Mouse (Mus musculus): ENCODE measurements around the gene Msl3l2. TPM values are rescaled to one million over a fixed set of nuclear protein-coding genes. Genes with fewer than 3 reads are reported as not detected.

Msl3l2 gene
- polyA plus RNA-seq (2015; fragmentation: Nextera tagmentation; extraction: Ambion mirVana) = 7.6 and 8.4 TPM in 2 replicates

DNA sequence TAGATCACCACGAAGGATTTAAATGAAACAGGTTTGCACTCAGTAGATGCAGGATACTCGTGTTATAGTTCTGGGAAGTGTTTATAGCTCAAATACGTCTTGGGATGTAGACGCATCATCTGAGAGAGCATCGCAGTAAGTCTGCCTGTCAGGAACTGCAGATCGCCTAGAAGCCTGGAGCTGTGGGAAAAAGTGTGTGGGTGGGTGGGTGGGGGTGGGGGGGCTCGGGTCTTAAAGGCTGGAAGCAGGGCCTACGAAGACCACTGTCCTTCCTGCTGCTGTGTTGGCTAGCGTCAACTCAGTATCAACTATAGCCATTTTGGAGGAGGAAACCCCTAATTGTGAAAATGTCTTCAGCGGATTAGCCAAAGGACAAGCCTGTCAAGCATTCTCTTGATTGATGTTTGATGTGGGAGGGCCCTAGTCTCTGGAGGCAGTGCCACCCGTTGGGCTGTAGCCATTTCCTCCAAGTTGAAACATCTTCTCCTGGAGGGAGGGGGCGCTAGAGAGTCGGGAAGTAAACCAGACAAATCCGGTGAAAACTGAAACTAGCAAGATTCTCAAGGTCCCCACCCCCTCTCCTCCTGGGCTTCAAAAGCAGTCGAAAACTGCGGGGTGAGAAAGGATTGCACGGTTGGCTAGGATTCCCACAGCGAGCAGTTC lies at the start of gene Msl3l2:
Gene Msl3l2 (plus strand): TSS at position 585 of the 663 bp plus-strand sequence.
- Histone ChIP-seq H3K9me3 (replicated peaks) (no peaks in the 10 kb centered on the region), H3K4me1 (0 out of 2 replicates have a peak, but pooled peaks cover 7% of the 10 kb centered on the region), H3K27me3 (no peaks in the 10 kb centered on the region), H3K9ac (no peak within 1 kb of the TSS), H3K27ac (no peak within 1 kb of the TSS), H3K36me3 (ENCODE audit: poor library complexity, severe bottlenecking) (no peaks in the 10 kb centered on the region), H3K4me2 (peak within 1 kb of the TSS; percentile 36), H3K4me3 (no peak within 1 kb of the TSS)
- peak; percentile 79 for ATAC-seq
- 31% methylated on average over 18 of the region's 18 CpGs for WGBS

DNA sequence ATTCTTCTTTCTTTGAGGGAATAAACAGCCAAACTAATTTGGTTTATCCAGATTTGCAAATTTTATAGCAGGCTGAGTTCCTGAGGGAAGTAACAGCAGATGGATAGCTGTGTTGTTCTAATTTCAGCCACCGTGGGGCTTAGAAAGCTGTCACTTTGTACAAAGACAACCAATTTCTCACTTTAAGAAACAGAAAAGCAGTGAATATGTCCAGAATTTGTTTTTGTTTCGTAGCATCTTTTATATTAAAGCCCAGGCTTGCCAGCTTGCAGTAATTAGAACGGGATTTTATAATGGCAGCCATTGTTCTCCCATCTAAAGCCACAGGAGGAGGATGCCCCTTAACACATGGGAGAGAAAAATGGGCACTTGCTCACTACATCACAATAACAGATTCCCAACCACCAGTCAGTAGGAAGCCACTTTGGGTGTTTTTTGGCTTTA lies 47.7 kb upstream of the Msl3l2 start:
- ATAC-seq = peak; percentile 80
- Histone ChIP-seq H3K4me2 (no peak overlapping the region), H3K4me3 (no peak overlapping the region), H3K9ac (no peak overlapping the region), H3K36me3 (ENCODE audit: poor library complexity, severe bottlenecking) (no peaks in the 10 kb centered on the region), H3K27ac (peak overlapping the region; percentile 48; the same call in 1 of the 2 replicates), H3K27me3 (no peaks in the 10 kb centered on the region), H3K9me3 (replicated peaks) (no peaks in the 10 kb centered on the region), H3K4me1 (peaks cover 10% of the 10 kb centered on the region)
- 17% methylated on average over 3 of the region's 3 CpGs for WGBS

DNA sequence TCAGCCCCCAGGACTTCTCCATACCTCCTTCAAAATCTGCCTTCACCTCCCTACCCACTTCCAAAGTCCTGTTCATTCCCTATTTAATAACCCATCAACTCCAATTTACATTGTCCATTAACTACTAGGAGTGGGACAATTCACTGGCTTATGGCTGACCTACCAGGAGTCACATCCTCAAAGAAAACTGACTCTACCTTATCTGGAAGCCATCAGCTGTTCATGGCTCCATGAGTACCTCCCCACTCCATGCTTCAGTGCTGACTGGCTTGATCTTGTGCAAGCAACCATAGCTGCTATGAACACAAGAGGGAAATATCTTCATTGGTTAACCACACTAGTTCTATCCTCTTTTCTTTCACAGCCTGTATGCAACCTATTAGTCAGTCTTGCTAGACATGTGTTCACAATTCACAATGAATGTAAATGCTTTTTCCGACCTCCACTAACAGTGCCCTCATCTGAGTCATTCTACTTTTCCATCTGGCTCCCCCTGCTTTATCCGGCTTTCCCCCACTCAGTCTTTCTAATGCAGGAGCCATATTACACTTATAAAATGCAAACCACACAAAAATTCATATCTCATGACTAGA lies 45.4 kb upstream of the Msl3l2 start:
- Histone ChIP-seq H3K4me3 (no peak overlapping the region), H3K4me1 (peaks cover 10% of the 10 kb centered on the region), H3K27ac (no peak overlapping the region), H3K4me2 (no peak overlapping the region), H3K9me3 (replicated peaks) (no peaks in the 10 kb centered on the region), H3K36me3 (ENCODE audit: poor library complexity, severe bottlenecking) (no peaks in the 10 kb centered on the region), H3K27me3 (no peaks in the 10 kb centered on the region), H3K9ac (no peak overlapping the region)
- WGBS = 85% methylated on average over 2 of the region's 2 CpGs
- ATAC-seq = no peak

DNA sequence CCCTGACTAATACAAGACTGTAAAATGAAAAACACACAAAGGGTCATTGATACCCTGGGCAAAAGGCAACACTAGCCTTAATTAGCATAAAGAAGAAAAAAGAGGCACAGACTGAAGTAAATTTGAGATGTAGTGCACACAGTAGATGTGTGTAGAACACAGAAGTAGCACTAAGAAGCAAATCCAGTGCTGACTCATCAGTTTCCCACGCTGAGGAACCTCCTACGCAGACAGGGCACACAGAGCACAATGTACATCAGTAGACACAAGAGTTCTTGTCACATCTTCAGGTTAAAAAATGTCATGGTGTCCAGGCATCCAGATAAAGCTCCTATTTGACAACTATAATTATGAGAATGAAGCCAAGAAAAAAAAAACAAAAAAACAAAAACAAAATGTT lies 44.0 kb upstream of the Msl3l2 start:
- Histone ChIP-seq H3K9me3 (replicated peaks) (no peaks in the 10 kb centered on the region), H3K9ac (no peak overlapping the region), H3K4me1 (peaks cover 10% of the 10 kb centered on the region), H3K27ac (no peak overlapping the region), H3K27me3 (no peaks in the 10 kb centered on the region), H3K36me3 (ENCODE audit: poor library complexity, severe bottlenecking) (no peaks in the 10 kb centered on the region), H3K4me3 (no peak overlapping the region), H3K4me2 (no peak overlapping the region)
- ATAC-seq = no peak
- WGBS = 89% methylated on average over 2 of the region's 2 CpGs

DNA sequence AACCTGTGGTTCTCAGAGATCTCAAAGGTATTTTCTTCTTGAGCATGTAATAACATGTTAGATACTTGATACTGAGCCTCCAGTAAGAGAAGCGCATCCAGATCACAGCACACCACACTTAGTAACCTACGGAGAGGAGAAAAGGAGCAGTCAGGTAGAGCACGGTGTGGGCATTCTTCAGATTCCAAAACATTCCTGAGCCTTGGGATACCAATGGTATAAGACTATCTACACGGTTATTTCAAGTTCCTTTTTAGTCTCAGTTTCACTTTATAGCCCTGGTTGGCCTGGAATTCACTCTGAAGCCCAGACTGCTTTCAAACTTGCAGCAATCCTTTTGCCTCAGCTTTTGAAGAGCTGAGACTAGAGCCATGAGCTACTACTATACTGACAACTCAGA lies 17.0 kb upstream of the Msl3l2 start:
- no peak for ATAC-seq
- no peaks in the 10 kb centered on the region for H3K27me3 ChIP-seq
- H3K36me3 ChIP-seq (ENCODE audit: poor library complexity, severe bottlenecking) = no peaks in the 10 kb centered on the region
- no peaks in the 10 kb centered on the region for H3K9me3 ChIP-seq (replicated peaks)
- H3K4me2 ChIP-seq = no peak overlapping the region
- H3K9ac ChIP-seq = no peak overlapping the region
- H3K27ac ChIP-seq = no peak overlapping the region
- H3K4me1 ChIP-seq = no peaks in the 10 kb centered on the region
- no peak overlapping the region for H3K4me3 ChIP-seq
- WGBS = 88% methylated on average over 4 of the region's 4 CpGs

DNA sequence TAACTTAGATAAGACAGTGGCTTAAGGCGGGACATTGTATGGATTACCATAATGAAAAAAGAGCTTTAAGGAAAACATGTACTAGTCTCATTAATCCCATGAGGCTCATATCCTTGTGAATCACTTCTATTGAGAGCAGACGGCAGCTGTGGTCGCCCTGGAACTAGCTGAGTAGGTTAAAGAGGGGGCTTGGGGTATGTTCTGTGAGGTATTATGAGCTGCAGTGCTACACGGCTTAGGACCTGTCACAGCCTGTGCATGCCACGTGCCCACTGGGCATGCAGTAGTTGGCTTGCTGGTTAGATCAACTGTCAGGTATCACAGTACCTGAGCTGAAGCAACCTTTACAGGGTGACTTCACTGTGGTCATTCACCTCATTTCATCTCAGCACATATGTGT lies 12.1 kb upstream of the Msl3l2 start:
- Histone ChIP-seq H3K9ac (no peak overlapping the region), H3K36me3 (ENCODE audit: poor library complexity, severe bottlenecking) (no peaks in the 10 kb centered on the region), H3K9me3 (replicated peaks) (no peaks in the 10 kb centered on the region), H3K4me3 (no peak overlapping the region), H3K27ac (no peak overlapping the region), H3K4me1 (no peaks in the 10 kb centered on the region), H3K4me2 (no peak overlapping the region), H3K27me3 (no peaks in the 10 kb centered on the region)
- no peak for ATAC-seq
- 85% methylated on average over 5 of the region's 5 CpGs for WGBS

DNA sequence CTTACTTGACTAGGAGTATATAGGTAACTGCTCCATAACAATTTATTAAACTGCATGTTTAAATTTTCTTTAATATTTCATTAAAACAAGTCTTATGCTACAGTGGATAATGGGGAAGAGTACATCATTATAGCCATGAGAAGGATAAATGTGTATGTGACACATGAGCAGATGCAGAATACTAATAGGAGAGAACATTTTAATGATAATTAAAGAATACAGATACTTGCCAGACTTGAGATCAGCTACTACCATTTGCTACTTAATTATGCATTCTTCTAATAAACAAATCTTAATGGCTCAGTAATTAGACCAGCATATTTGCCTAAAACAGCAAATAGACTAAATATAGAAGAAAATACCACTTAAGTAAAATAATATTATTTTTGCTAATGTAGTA lies 10.0 kb upstream of the Msl3l2 start:
- H3K27ac ChIP-seq = no peak overlapping the region
- H3K9me3 ChIP-seq (replicated peaks) = no peaks in the 10 kb centered on the region
- no peaks in the 10 kb centered on the region for H3K36me3 ChIP-seq (ENCODE audit: poor library complexity, severe bottlenecking)
- no peak overlapping the region for H3K4me3 ChIP-seq
- peak; percentile 80 for ATAC-seq
- no peak overlapping the region for H3K9ac ChIP-seq
- H3K4me1 ChIP-seq = no peaks in the 10 kb centered on the region
- no peak overlapping the region for H3K4me2 ChIP-seq
- H3K27me3 ChIP-seq = no peaks in the 10 kb centered on the region

DNA sequence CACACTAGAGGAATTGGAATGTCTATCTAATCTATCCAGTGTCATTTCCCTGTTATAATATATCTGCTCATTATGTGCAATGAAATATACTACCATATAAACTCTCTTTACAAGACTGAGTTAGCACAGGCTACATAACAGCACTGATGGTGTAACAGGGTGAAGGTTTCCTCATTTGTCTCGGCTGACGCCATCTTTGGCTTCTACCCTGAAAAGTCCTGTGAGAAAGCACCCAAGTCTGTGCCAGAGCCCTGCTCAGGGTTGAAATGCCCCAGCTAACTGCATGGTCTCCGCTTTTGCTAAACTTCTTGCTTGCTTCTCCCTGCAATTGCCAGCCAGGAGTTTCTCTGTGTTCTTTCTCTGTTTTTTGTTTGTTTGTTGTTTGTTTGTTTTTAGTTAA lies 7.6 kb upstream of the Msl3l2 start:
- no peak overlapping the region for H3K4me3 ChIP-seq
- H3K27ac ChIP-seq = no peak overlapping the region
- no peak overlapping the region for H3K4me2 ChIP-seq
- H3K9me3 ChIP-seq (replicated peaks) = no peaks in the 10 kb centered on the region
- ATAC-seq = no peak
- H3K27me3 ChIP-seq = no peaks in the 10 kb centered on the region
- H3K36me3 ChIP-seq (ENCODE audit: poor library complexity, severe bottlenecking) = no peaks in the 10 kb centered on the region
- no peaks in the 10 kb centered on the region for H3K4me1 ChIP-seq
- WGBS = 82% methylated on average over 3 of the region's 3 CpGs
- no peak overlapping the region for H3K9ac ChIP-seq

DNA sequence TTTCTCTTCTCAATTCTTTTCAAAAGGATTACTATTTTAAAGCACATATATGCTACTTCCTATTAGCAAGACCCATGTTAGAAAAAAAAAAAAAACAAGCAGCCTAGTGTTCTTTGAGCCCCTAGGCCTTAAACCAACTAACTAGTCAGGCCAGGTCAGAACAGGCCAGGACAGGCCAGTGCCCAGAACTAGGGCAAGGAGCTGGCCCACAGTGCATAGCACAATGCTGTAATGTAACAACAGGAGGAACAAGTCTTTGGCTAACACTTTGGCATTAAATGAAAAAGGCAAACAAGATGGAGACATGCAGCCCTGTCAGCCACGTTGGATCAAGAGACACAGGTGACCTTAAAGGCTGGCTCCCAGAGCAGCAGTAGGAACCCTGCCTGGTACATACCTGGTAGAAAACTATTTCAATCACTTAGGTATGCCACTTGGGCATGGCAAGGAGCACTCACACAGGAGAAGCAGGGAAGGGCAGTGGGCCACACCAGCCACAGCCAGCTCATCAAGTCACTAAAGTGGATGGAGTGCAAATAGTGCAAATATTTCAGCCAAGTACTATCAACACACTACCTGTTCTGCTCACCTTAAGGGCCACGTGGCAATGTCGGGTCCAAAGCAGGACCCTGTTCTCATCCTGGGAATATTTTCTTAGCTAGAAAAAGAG lies 6.9 kb upstream of the Msl3l2 start:
- WGBS = 84% methylated on average over 3 of the region's 3 CpGs
- H3K9ac ChIP-seq = no peak overlapping the region

DNA sequence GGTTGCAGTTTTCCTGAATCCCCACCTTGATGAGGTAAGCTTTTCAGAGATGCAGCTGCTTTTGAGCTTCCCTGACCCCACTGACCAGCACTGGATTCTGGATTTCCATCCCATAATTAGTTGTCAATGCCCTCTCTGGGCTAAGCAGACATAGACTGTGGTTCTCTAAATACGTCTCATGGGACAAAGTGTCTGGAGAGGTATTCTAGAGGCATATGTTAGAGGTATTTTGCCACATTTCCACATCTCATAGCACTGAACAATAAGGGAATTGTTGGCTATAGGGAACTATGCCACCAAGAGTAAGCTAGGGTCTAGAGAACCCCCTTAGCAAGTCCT lies 248 bp downstream of the Msl3l2 start:
- H3K4me2 ChIP-seq = peak overlapping the region; percentile 36
- ATAC-seq = peak; percentile 44; the same call in 1 of the 2 replicates
- no peak overlapping the region for H3K27ac ChIP-seq
- no peaks in the 10 kb centered on the region for H3K9me3 ChIP-seq (replicated peaks)
- no peaks in the 10 kb centered on the region for H3K36me3 ChIP-seq (ENCODE audit: poor library complexity, severe bottlenecking)
- no peak overlapping the region for H3K9ac ChIP-seq
- 0 out of 2 replicates have a peak, but pooled peaks cover 7% of the 10 kb centered on the region for H3K4me1 ChIP-seq
- WGBS = 31% methylated on average over 1 of the region's 1 CpGs
- no peak overlapping the region for H3K4me3 ChIP-seq
- no peaks in the 10 kb centered on the region for H3K27me3 ChIP-seq

More for the DNA sequence above, 6.9 kb upstream of the Msl3l2 start:
- Histone ChIP-seq H3K27ac (no peak overlapping the region), H3K36me3 (ENCODE audit: poor library complexity, severe bottlenecking) (no peaks in the 10 kb centered on the region), H3K9me3 (replicated peaks) (no peaks in the 10 kb centered on the region), H3K4me2 (no peak overlapping the region), H3K4me1 (no peaks in the 10 kb centered on the region), H3K27me3 (no peaks in the 10 kb centered on the region), H3K4me3 (no peak overlapping the region)
- no peak for ATAC-seq

DNA sequence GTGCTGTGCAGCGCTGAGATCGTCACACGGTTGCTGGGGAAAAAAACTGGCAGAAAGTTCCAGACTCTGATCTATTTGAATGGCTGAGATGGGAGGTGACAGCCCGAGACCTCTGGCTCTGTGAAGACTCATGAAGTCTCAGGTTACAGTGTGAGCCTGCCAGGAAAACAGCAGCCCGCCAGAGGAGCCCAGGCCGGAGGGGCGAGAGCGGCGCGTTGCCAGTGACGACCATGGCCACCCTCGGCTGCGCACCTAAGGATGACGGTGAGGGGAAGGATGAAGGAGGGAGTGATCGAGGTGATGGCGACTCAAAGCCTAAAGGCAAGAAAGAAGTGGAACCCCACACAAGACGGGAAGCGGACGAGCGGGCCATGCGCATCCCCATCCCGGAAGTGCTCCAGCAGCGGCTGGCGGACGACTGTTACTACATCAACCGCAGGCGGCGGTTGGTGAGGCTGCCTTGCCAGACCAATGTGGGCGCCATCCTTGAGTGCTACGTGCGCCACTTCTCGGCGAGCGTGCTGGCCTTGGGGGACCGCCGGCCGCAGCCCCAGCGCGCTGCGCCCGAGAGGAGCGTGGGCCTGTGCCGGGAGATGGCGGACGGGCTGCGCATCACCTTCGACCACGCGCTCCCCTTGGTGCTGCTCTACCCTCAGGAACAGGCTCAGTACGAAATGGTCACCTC lies 8.4 kb downstream of the Msl3l2 start:
- H3K4me3 ChIP-seq = peak overlapping the region; percentile 63
- peak; percentile 95 for ATAC-seq
- peak overlapping the region; percentile 84 for H3K27ac ChIP-seq
- H3K9me3 ChIP-seq (replicated peaks) = no peaks in the 10 kb centered on the region
- peak overlapping the region; percentile 85 for H3K9ac ChIP-seq
- H3K4me1 ChIP-seq = peaks cover 8% of the 10 kb centered on the region
- no peaks in the 10 kb centered on the region for H3K27me3 ChIP-seq
- WGBS = under 1% methylated on average over 50 of the region's 50 CpGs
- peak overlapping the region; percentile 87 for H3K4me2 ChIP-seq
- H3K36me3 ChIP-seq (ENCODE audit: poor library complexity, severe bottlenecking) = no peaks in the 10 kb centered on the region

DNA sequence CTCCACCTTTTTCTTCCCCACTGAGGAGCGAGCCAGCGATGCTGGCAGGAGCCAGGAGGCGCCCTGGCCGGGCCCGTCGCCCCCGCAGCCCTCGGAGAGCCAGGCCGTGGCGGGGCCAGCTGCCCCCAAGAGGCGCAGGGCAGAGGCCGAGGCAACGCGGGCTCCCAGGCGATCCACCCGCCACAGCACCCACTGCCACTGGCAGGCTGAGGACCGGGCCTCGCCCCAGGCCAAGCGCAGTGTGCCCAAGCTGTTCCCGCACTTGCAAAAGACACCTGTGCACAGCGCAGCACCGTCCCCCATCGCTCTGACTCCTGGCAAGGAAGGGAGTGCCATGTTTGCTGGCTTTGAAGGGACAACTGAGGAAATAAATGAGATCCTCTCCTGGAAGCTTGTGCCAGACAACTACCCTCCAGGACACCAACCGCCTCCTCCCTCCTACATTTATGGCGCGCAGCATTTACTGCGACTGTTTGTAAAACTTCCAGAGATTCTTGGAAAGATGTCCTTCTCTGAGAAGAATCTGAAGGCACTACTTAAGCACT lies 9.0 kb downstream of the Msl3l2 start:
- 15% methylated on average over 26 of the region's 27 CpGs for WGBS
- peak overlapping the region; percentile 63 for H3K4me3 ChIP-seq
- H3K27me3 ChIP-seq = no peaks in the 10 kb centered on the region
- H3K9me3 ChIP-seq (replicated peaks) = no peaks in the 10 kb centered on the region
- H3K4me1 ChIP-seq = peaks cover 8% of the 10 kb centered on the region
- ATAC-seq = peak; percentile 81
- peak overlapping the region; percentile 87 for H3K4me2 ChIP-seq
- H3K9ac ChIP-seq = peak overlapping the region; percentile 85
- H3K27ac ChIP-seq = peak overlapping the region; percentile 84
- no peaks in the 10 kb centered on the region for H3K36me3 ChIP-seq (ENCODE audit: poor library complexity, severe bottlenecking)

Measured in forebrain, embryonic 13.5 days (tissue).